Mouse (Mus musculus): ENCODE results near the gene Lman2l.
A peak's percentile ranks its signal among the peaks of the same experiment; 100 is the strongest.

Lman2l gene

GRCm38 (mm10) chr1:36458169-36458568 lies 13.1 kb upstream of the Lman2l start:
- DNase-seq (ENCODE audit: low spot score in 2 of 2): no peak

- no peak for DNase-seq (ENCODE audit: low spot score in 2 of 2)
These were observed 12.4 kb upstream of the Lman2l start for GRCm38 (mm10) chr1:36457388-36458014.

- no peak for DNase-seq (ENCODE audit: low spot score in 2 of 2)
These were observed 9.2 kb upstream of the Lman2l start for GRCm38 (mm10) chr1:36454055-36454815.

GRCm38 (mm10) chr1:36446841-36447240 lies 1.8 kb upstream of the Lman2l start:
- no peak for DNase-seq (ENCODE audit: low spot score in 2 of 2)

GRCm38 (mm10) chr1:36446106-36446824 lies 1.2 kb upstream of the Lman2l start:
- no peak for DNase-seq (ENCODE audit: low spot score in 2 of 2)

- DNase-seq (ENCODE audit: low spot score in 2 of 2): no peak
These were observed 437 bp upstream of the Lman2l start for GRCm38 (mm10) chr1:36445508-36445907.

- peak; percentile 58 to 68 for DNase-seq (ENCODE audit: low spot score in 2 of 2)
These were observed 4.0 kb downstream of the Lman2l start for GRCm38 (mm10) chr1:36441101-36441500.

GRCm38 (mm10) chr1:36437223-36437622 lies 7.8 kb downstream of the Lman2l start:
- DNase-seq (ENCODE audit: low spot score in 2 of 2): no peak

GRCm38 (mm10) chr1:36436515-36436914 lies 8.6 kb downstream of the Lman2l start:
- DNase-seq (ENCODE audit: low spot score in 2 of 2): no peak

GRCm38 (mm10) chr1:36435071-36435470 lies 10.0 kb downstream of the Lman2l start:
- DNase-seq (ENCODE audit: low spot score in 2 of 2): no peak

GRCm38 (mm10) chr1:36433616-36434015 lies 11.5 kb downstream of the Lman2l start:
- DNase-seq (ENCODE audit: low spot score in 2 of 2): no peak

- DNase-seq (ENCODE audit: low spot score in 2 of 2): no peak
These were observed 12.1 kb downstream of the Lman2l start for GRCm38 (mm10) chr1:36432999-36433398.

GRCm38 (mm10) chr1:36429511-36429910 lies 15.6 kb downstream of the Lman2l start:
- no peak for DNase-seq (ENCODE audit: low spot score in 2 of 2)

GRCm38 (mm10) chr1:36404531-36404930 lies 40.5 kb downstream of the Lman2l start:
- DNase-seq (ENCODE audit: low spot score in 2 of 2): no peak

GRCm38 (mm10) chr1:36401509-36401908 lies 43.6 kb downstream of the Lman2l start:
- DNase-seq (ENCODE audit: low spot score in 2 of 2): no peak

GRCm38 (mm10) chr1:36397041-36397440 lies 48.0 kb downstream of the Lman2l start:
- no peak for DNase-seq (ENCODE audit: low spot score in 2 of 2)

- no peak for DNase-seq (ENCODE audit: low spot score in 2 of 2)
These were observed 65.5 kb downstream of the Lman2l start for GRCm38 (mm10) chr1:36379582-36379981.

GRCm38 (mm10) chr1:36378880-36379279 lies 66.2 kb downstream of the Lman2l start:
- DNase-seq (ENCODE audit: low spot score in 2 of 2): no peak

GRCm38 (mm10) chr1:36371934-36372845 lies 72.9 kb downstream of the Lman2l start, which contains the start of gene Fer1l5:
Fer1l5 (plus strand) TSS chr1:36372291.
- DNase-seq (ENCODE audit: low spot score in 2 of 2): no peak

- DNase-seq (ENCODE audit: low spot score in 2 of 2): no peak
These were observed 74.2 kb downstream of the Lman2l start for GRCm38 (mm10) chr1:36370918-36371317.
